Mouse (Mus musculus) MEL (cell line): ENCODE measurements around the gene Rgmb.

Source experiments
- CTCF ChIP-seq, 3 experiments: IDR thresholded peaks in 2 of 3; conservative IDR thresholded peaks in 1 of 3; 2 replicates each; pipeline ENCODE4 v1.5.1; 2011 to 2012; ENCODE audit warnings: low read length in 3 of 3, low read depth in 2 of 3, mild to moderate bottlenecking in 2 of 3, improper control_type of control experiment in 1 of 3, inconsistent platforms in 1 of 3, mixed read lengths in 1 of 3, moderate library complexity in 1 of 3; ENCODE audit not compliant: control insufficient read depth in 1 of 3, insufficient read depth in 1 of 3, poor library complexity in 1 of 3, severe bottlenecking in 1 of 3
- E2F4 ChIP-seq: IDR thresholded peaks from 2 replicates; pipeline ENCODE4 v1.6.1; 2011; ENCODE audit warnings: low read depth, low read length, improper control_type of control experiment, borderline replicate concordance
- ELF1 ChIP-seq: IDR thresholded peaks from 2 replicates; pipeline ENCODE4 v1.6.1; 2014; ENCODE audit warnings: low read depth, mild to moderate bottlenecking, inconsistent platforms, low read length, improper control_type of control experiment, moderate library complexity
- EP300 ChIP-seq, 2 experiments: IDR thresholded peaks; 2 replicates each; pipeline ENCODE4 v1.6.1; 2011; ENCODE audit warnings: improper control_type of control experiment in 2 of 2, low read length in 2 of 2, low read depth in 1 of 2, mild to moderate bottlenecking in 1 of 2
- MAZ ChIP-seq: IDR thresholded peaks from 2 replicates; pipeline ENCODE4 v1.6.1; 2012; ENCODE audit warnings: low read depth, mild to moderate bottlenecking, inconsistent platforms, low read length, improper control_type of control experiment
- MYC ChIP-seq: IDR thresholded peaks from 2 replicates; pipeline ENCODE4 v1.6.1; 2011; ENCODE audit warnings: low read depth, mild to moderate bottlenecking, low read length, improper control_type of control experiment, moderate library complexity
- NELFE ChIP-seq: IDR thresholded peaks from 2 replicates; pipeline ENCODE4 v1.6.1; 2011; ENCODE audit warnings: low read depth, low read length, improper control_type of control experiment
- POLR2A ChIP-seq, 2 experiments: IDR thresholded peaks; 2 replicates each; pipeline ENCODE4 v1.6.1; 2011 to 2012; ENCODE audit warnings: low read length in 2 of 2, mild to moderate bottlenecking in 2 of 2, control low read depth in 1 of 2, improper control_type of control experiment in 1 of 2, low read depth in 1 of 2, moderate library complexity in 1 of 2; ENCODE audit not compliant: control insufficient read depth in 1 of 2, insufficient read depth in 1 of 2, poor library complexity in 1 of 2
- POLR2AphosphoS2 ChIP-seq: IDR thresholded peaks from 2 replicates; pipeline ENCODE4 v1.6.1; 2011; ENCODE audit warnings: low read length, improper control_type of control experiment
- ZMIZ1 ChIP-seq: IDR thresholded peaks from 2 replicates; pipeline ENCODE4 v1.6.1; 2012; ENCODE audit warnings: low read depth, mild to moderate bottlenecking, inconsistent platforms, low read length, improper control_type of control experiment, moderate library complexity

- TF ChIP-seq ELF1, result no peak
- no peak for TF ChIP-seq NELFE
- TF ChIP-seq POLR2A (IDR thresholded peaks at IDR 0.05; ENCODE audit: control insufficient read depth in 1 of 2, insufficient read depth in 1 of 2, low read depth in 1 of 2, low read length in 2 of 2, poor library complexity in 1 of 2), result no peak
- TF ChIP-seq EP300 (IDR thresholded peaks at IDR 0.05; ENCODE audit: low read depth in 1 of 2, low read length in 2 of 2), result no peak
- TF ChIP-seq POLR2AphosphoS2, result no peak
- TF ChIP-seq ZMIZ1, result no peak
- no peak for TF ChIP-seq MAZ
- TF ChIP-seq CTCF (IDR thresholded peaks at IDR 0.05 in 2 of 3, conservative IDR thresholded peaks at IDR 0.05 in 1 of 3; ENCODE audit: control insufficient read depth in 1 of 3, insufficient read depth in 1 of 3, low read depth in 2 of 3, low read length in 3 of 3, poor library complexity in 1 of 3, severe bottlenecking in 1 of 3), result no peak
- no peak for TF ChIP-seq E2F4
- no peak for TF ChIP-seq MYC
Measured at GRCm38 (mm10) chr17:15828131-15828917, 2.5 kb downstream of the Rgmb start.
